9 mouse cellular contexts compared by ENCODE assay signal in genomic region chr14:20319420-20319819, GRCm38 (mm10). TPM values are rescaled to one million over a fixed set of nuclear protein-coding genes. Genes with fewer than 3 reads are reported as not detected.
DNase-seq lines count a peak whose midpoint lies in the region; ATAC-seq and TF ChIP-seq lines count a peak whose summit lies in the region.
"Had no signal": no experiment of that assay in that cellular context is flagged by ENCODE, and none has a peak within 500 bp of the region (broad histone marks: within the 10 kb centered on the region; RNA-seq: fewer than 3 reads in every experiment).

No protein-coding gene starts in this region.

- no peak overlapping the region for H3K27ac ChIP-seq in liver, adult 2 months (replicated peaks; ENCODE audit: insufficient read depth, low read depth, low read length)
- no peak overlapping the region for H3K27ac ChIP-seq in liver, embryonic 12.5 days

- H3K36me3 ChIP-seq in liver, adult 2 months (ENCODE audit: control insufficient read depth, insufficient read depth, low read length) = peaks cover 16% of the 10 kb centered on the region
- peaks cover 61% of the 10 kb centered on the region for H3K36me3 ChIP-seq in liver, embryonic 12.5 days

- no peak for TF ChIP-seq POLR2A in liver, adult 2 months (IDR thresholded peaks at IDR 0.05; ENCODE audit: extremely low read depth, insufficient read depth, low read length)

- no peak for ATAC-seq in liver, embryonic 12.5 days

- 43% methylated on average over 3 of the region's 3 CpGs for WGBS in liver, adult 2 months
- WGBS in liver, embryonic 12.5 days (ENCODE audit: insufficient replicate concordance) = 75% methylated on average over 3 of the region's 3 CpGs

- H3K4me2 ChIP-seq in liver, embryonic 12.5 days = no peak overlapping the region

- no peaks in the 10 kb centered on the region for H3K79me2 ChIP-seq in liver, adult 2 months (ENCODE audit: control insufficient read depth, insufficient read depth, low read length)

- H3K9ac ChIP-seq in liver, adult 2 months (ENCODE audit: low read depth, low read length) = no peak overlapping the region
- no peak overlapping the region for H3K9ac ChIP-seq in liver, embryonic 12.5 days

- peak; percentile 62 for TF ChIP-seq CTCF in liver, adult 2 months (IDR thresholded peaks at IDR 0.05; ENCODE audit: low read depth, low read length)

- DNase-seq in cerebellum, adult 11 months = peak; percentile 15
- no peak for DNase-seq in cerebellum, adult 11-12 months
- DNase-seq in liver, adult 2 months (ENCODE audit: extremely low read depth, low read depth, low spot score) = peak; percentile 56
- DNase-seq in cerebellum, adult 8-10 months = peak; percentile 21
- peak; percentile 68 for DNase-seq in kidney, postnatal 10 days
- peak; percentile 71 for DNase-seq in lung, postnatal 36 days
- peak; percentile 7 for DNase-seq in thymus, postnatal 0 days (ENCODE audit: low spot score)

- no peak overlapping the region for H3K4me3 ChIP-seq in liver, adult 2 months (ENCODE audit: insufficient read depth, low read depth, low read length)
- H3K4me3 ChIP-seq in liver, embryonic 12.5 days = no peak overlapping the region

- H3K27me3 ChIP-seq in liver, adult 2 months (ENCODE audit: control insufficient read depth, insufficient read depth, low read length) = no peaks in the 10 kb centered on the region
- no peaks in the 10 kb centered on the region for H3K27me3 ChIP-seq in liver, embryonic 12.5 days (replicated peaks)

- H3K4me1 ChIP-seq in liver, adult 2 months (ENCODE audit: control insufficient read depth, insufficient read depth, low read length) = peaks cover 8% of the 10 kb centered on the region
- H3K4me1 ChIP-seq in liver, embryonic 12.5 days = no peaks in the 10 kb centered on the region

- no peaks in the 10 kb centered on the region for H3K9me3 ChIP-seq in liver, embryonic 12.5 days (replicated peaks)

RNA-seq across cellular contexts. Expression of gene Nudt13, which starts 24.9 kb away (rescaled TPM):
- 10.0 and 10.7 TPM in 2 replicates for total RNA-seq in liver, adult 2 months (2014; rRNA removed)
- polyA plus RNA-seq in liver, adult 2 months (2012; rRNA removed) = 10.0 and 13.7 TPM in 2 replicates
- 7.8 and 9.3 TPM in 2 replicates for polyA plus RNA-seq in liver, embryonic 12.5 days (2016; fragmentation: Nextera tagmentation; extraction: Ambion mirVana)
- polyA plus RNA-seq in thymus, postnatal 0 days (2015; fragmentation: Nextera tagmentation; extraction: Ambion mirVana) = 11.0 and 17.4 TPM in 2 replicates

RNA-seq across cellular contexts. Expression of gene Ecd, which starts 28.5 kb away (rescaled TPM):
- 16.7 and 17.5 TPM in 2 replicates for total RNA-seq in liver, adult 2 months (2014; rRNA removed)
- 13.6 and 14.9 TPM in 2 replicates for polyA plus RNA-seq in liver, adult 2 months (2012; rRNA removed)
- polyA plus RNA-seq in liver, embryonic 12.5 days (2016; fragmentation: Nextera tagmentation; extraction: Ambion mirVana) = 49.2 and 49.5 TPM in 2 replicates
- 42.5 and 43.2 TPM in 2 replicates for polyA plus RNA-seq in thymus, postnatal 0 days (2015; fragmentation: Nextera tagmentation; extraction: Ambion mirVana)

RNA-seq across cellular contexts. Expression of gene Fam149b, which starts 28.5 kb away (rescaled TPM):
- total RNA-seq in liver, adult 2 months (2014; rRNA removed) = 20.8 and 24.8 TPM in 2 replicates
- polyA plus RNA-seq in liver, adult 2 months (2012; rRNA removed) = 14.6 and 17.5 TPM in 2 replicates
- polyA plus RNA-seq in liver, embryonic 12.5 days (2016; fragmentation: Nextera tagmentation; extraction: Ambion mirVana) = 14.6 TPM in 2 replicates
- 25.2 and 28.0 TPM in 2 replicates for polyA plus RNA-seq in thymus, postnatal 0 days (2015; fragmentation: Nextera tagmentation; extraction: Ambion mirVana)

RNA-seq across cellular contexts. Expression of gene Kcnk16, which starts 50.4 kb away (rescaled TPM):
- not detected in 2 replicates for total RNA-seq in liver, adult 2 months (2014; rRNA removed)
- polyA plus RNA-seq in liver, adult 2 months (2012; rRNA removed) = not detected in 2 replicates
- 1.4 and 1.7 TPM in 2 replicates for polyA plus RNA-seq in liver, embryonic 12.5 days (2016; fragmentation: Nextera tagmentation; extraction: Ambion mirVana)
- polyA plus RNA-seq in thymus, postnatal 0 days (2015; fragmentation: Nextera tagmentation; extraction: Ambion mirVana) = 0.15 and 0.34 TPM in 2 replicates
- polyA plus RNA-seq: heart, embryonic 14.5 days had no signal
